Mouse (Mus musculus): ENCODE results near the gene Procr.

The Procr gene

GRCm38 (mm10) chr2:155756855-155757566, 6.1 kb downstream of the Procr start:
- no peak for DNase-seq

DNA sequence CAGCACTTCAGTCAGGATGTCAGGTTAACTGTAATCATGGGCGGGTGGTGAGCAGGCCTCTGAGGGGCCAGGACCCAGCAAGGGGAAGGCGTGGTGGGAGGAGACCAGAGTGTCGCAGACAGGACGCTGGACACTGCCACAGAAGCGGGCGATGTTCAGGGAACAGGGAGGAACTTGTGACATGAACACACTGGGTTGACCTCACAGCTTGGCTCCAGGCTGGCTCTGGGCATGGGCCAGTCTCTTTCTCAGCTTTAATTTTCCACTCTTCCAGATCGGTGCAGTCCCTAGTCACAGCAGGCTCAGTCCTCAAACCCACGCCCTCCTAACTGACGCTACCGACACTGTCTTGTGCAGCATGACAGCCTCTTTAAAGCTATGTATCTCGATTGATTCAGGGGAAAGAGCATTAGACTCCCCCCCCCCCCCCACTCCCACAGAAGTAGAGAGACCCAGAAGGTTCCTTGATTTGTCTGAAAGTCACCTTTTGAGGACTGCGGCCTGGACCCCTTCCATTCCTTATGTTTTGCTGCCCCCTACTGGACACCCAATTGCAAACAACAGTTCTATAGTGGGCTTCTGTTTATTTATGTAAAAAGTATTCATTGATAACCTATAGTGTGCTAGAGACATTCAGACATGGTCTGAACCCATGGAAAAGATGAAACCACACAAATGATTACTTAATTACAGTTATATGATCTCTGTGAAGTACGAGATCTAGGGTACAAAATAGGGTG, 13.9 kb downstream of the Procr start:
- peak; percentile 87 to 90 for DNase-seq

DNA sequence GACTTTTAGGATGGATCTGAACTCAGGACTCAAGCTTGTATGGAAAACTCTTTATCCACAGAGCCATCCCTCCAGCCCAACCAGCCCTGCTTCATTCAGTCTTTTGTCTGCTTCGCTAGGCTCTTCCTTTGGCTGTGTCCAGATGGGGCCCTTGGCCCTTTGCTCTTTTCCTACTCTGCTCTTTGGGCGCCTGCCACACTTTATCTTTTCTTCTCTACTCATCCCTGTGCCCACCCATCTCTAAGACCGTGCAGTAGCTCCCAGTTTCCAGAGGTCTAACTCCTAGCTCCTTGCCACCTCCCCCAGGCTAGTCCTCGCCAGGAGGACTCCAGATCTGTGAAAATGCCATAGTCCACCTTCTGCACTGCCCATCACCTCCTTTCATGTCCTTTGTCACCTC, 22.7 kb downstream of the Procr start:
- DNase-seq: no peak

- DNase-seq: no peak
These were observed 23.5 kb downstream of the Procr start for GRCm38 (mm10) chr2:155774261-155774926.

DNA sequence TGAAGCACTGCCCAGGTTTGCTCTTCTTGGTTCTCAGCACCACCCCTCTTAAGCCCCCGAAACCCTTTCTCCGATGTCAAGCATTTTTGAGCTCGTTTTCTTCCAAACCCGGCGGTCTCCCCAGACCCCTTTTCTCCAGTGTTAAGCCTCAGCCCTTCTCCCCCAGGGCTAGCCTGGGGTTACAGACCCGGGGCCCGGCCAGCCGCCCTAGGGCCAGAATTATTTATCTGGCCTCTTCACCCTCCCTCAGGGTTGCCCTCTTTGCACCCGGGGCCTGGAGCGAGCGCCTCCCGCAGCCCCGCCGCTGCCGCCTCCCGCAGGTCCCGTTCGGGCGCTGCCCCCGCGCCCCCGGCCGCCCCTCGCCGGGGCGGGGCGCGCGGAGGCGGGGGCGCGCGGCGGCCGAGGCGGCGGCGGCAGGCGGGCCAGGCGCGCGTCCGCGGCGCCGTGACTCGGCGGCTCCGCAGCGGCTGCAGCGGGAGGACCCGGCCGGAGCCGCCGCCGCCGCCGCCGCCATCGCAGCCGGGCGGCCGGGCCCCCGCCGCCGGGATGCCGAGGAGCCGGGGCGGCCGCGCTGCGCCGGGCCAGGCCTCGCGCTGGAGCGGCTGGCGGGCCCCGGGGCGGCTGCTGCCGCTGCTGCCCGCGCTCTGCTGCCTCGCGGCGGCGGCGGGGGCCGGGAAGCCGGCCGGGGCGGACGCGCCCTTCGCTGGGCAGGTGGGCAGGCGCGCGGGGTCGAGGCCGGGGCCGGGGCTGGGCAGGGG, 24.2 kb downstream of the Procr start, which contains the start of gene Mmp24:
TSS of gene Mmp24 (plus strand) at position 416 of the 758 bp plus-strand sequence.
- no peak for DNase-seq

DNA sequence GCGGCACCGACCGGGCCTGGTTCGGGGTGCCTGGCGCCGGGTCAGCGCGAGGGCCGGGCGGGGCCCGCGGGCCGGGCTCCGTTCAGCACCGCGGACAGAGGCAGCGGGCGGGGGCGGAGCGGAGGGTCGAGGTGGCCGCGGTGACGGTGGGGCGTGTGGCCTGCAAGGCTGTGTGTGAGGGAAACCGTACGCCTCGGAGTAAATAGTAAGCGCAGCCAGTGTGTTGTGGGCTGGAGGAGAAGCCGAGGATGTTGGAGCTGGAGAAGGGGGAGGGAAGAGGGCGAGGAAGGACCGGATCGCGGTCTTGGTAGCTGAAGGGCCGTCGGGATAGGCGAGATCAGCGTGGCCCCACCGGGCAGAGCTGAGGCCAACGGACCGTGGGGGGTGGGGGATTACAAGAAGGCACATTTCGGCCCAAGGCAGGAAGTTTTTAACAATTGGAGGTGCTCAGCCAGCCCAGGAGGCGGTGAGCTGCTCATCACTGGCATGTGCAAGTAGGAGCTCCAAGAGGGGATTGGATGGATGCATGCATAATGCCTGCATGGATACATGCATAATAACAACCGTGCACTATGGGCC, 24.9 kb downstream of the Procr start:
- DNase-seq: peak; percentile 50 to 57

- DNase-seq: no peak
These were observed 26.1 kb downstream of the Procr start for GRCm38 (mm10) chr2:155776824-155777687.

DNA sequence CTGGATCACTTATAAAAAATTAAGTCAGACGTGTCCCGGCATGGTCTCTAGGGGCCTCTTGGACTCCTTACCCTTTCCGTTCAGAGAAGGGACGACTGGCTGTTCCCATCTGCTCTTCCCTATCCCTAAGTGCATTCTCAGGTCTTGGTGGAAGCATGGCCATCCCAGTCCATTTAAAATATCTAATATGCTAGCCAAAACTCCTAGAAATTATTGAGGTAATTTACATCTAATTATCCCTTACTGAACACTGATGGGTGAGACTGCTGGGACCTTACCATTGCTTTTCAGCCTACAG, 26.7 kb downstream of the Procr start:
- no peak for DNase-seq

GRCm38 (mm10) chr2:155778004-155778403, 27.1 kb downstream of the Procr start:
- no peak for DNase-seq

- DNase-seq: no peak
These were observed 28.1 kb downstream of the Procr start for GRCm38 (mm10) chr2:155779066-155779465.

GRCm38 (mm10) chr2:155779506-155779905, 28.6 kb downstream of the Procr start:
- no peak for DNase-seq

GRCm38 (mm10) chr2:155784534-155784933, 33.6 kb downstream of the Procr start:
- DNase-seq: no peak

- DNase-seq: no peak
These were observed 36.0 kb downstream of the Procr start for GRCm38 (mm10) chr2:155786905-155787304.

DNA sequence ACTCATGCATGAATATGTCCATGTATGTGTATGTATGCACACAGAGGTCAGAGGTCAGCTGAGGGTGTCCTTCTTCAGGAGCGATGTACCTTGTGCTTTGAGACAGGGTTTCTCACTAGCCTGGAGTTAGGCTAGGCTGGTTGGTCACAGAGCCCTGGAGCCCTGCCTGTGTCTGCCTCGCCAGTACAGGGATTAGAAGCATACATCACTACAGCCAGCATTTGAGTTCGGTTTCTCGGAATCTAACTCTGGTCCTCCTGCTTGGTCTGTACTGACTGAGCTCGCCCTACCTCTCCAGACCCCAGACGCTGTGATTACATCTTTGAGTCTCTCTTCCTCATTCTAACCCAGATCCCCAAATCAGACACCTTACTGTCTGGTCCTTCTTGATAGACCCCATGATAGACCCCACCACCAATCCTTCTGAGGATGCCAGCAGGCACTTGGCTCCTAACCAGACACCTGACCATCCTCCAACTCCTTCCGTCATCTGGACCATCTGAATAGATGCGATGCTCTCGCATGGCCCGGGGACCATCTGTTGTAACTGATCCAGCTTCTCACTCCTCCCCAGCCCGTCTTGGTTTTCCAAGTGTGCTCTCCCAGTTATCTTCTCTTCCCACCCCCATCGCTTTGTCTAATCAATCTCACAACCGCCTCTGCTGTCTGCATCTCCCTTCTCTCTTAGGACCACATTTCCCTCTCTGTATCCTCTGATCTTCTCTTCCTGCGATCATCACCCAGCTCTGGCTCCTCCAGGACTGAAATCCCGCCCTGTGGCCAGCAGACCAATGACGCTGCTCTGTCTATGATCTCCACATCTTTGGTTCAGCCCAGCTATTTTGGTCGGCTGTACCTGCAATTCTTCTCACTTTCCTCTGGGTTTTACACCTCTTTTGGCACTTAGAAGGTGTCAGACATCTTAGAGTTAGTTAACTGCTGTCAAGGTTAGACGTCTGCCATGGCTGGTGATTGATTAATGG, 37.3 kb downstream of the Procr start:
- no peak for DNase-seq

GRCm38 (mm10) chr2:155792899-155793298, 42.0 kb downstream of the Procr start:
- no peak for DNase-seq

GRCm38 (mm10) chr2:155794674-155795445, 43.9 kb downstream of the Procr start:
- no peak for DNase-seq

- no peak for DNase-seq
These were observed 47.7 kb downstream of the Procr start for GRCm38 (mm10) chr2:155798613-155799012.

DNA sequence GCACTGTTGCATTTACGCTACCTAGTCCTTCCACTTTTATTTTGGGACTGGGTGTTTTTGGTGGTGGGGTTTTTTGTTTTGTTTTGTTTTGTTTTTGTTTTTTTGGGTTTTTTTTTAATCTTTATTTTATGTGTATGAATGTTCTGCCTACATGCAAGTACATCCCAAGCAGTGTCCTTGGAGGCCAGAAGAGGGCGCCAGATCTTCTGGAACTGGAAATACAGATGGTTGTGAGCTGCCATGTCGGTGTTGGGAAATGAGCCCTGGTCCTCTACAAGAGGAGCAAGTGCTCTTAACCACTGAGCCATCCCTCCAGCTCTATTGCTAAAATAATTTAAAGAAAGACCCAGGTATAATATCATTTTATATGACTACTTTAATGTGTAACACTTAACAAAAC, 51.8 kb downstream of the Procr start:
- DNase-seq: peak; percentile 30 to 39

DNA sequence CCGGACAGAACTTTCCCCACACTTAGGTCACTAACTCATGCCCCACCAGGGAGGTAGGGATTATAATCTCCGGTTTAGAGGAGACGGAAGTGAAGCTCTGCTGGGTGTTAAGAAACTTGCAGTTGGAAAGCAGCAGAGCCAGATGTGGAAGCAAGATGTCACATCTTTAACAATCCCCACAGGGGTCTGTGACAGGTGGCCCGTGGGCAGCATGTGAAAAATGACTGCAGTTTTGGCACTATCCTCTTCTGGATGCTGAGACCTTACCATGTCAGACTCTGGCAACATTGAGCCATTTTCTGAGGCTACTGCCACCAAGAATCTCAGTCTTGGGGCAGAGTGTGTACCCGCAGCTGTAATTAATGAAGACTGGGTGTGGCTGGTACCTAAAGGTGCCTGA, 53.1 kb downstream of the Procr start:
- no peak for DNase-seq

Data from B cell, adult 2 months (primary cell).